Mouse (Mus musculus): ENCODE measurements around the gene Xk.

DNA sequence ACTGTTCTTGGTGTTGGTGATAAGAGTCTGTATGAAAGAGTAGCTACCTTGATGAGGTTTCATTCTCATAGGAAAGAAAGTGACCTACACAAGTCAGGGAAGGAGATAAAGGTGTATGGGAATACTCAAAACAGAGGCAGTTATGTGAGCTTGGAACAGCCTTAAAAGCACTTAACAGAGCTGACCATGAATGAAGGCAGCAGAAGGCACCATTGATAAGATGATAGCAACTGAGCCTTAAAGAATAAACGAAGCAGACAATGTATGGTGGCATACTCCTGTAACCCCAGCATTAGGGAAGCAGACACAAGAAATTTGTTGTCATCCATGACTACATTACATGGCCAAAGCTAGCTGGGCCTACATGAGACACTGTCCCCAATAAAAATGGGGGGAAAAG lies 30.9 kb downstream of the Xk start:
- TF ChIP-seq TAL1 (IDR thresholded peaks at IDR 0.05; ENCODE audit: low read length) (peak; percentile 37; the same call in 2 of the 3 replicates), GATA1 (IDR thresholded peaks at IDR 0.05; ENCODE audit: low read length) (no peak)
